Mouse (Mus musculus) liver, adult 2 months (tissue): ENCODE measurements around the gene BC024978.

Experiments used
- CTCF ChIP-seq: fragments of 200-500 bp; IDR thresholded peaks from 2 replicates; pipeline ENCODE4 v1.5.1; 2011; ENCODE audit warnings: low read depth, low read length, control low read depth
- POLR2A ChIP-seq: fragments of 200-500 bp; IDR thresholded peaks from 2 replicates; pipeline ENCODE4 v1.6.1; 2011; ENCODE audit warnings: low read length, control low read depth; ENCODE audit not compliant: insufficient read depth; ENCODE audit errors: extremely low read depth

- TF ChIP-seq CTCF (no peak), POLR2A (no peak)
Observed at GRCm38 (mm10) chr7:27212626-27213025, 17.0 kb downstream of the BC024978 start.
